Mouse (Mus musculus) hindbrain, embryonic 14.5 days (tissue): Measurements from ENCODE around the gene Sox15. TPM values are rescaled to one million over a fixed set of nuclear protein-coding genes. Genes with fewer than 3 reads are reported as not detected.
A peak's percentile ranks its signal among the peaks of the same experiment; 100 is the strongest.

ENCODE experiments used
- ATAC-seq: fragments of 200-750 bp; cut with Nextera tagmentation; 2 replicates; pipeline ENCODE4 v1.8.0; 2017; ENCODE audit warnings: moderate number of reproducible peaks, mild to moderate bottlenecking, moderate TSS enrichment, moderate library complexity; ENCODE audit not compliant: low FRiP score
- DNase-seq: peaks from one replicate; pipeline ENCODE4 v3.0.0-alpha.2; 2015; ENCODE audit warnings: low spot score
- H3K27ac ChIP-seq: fragments of 300-500 bp; sonication (generic); 2 replicates; pipeline ENCODE4 v1.5.1; 2014; ENCODE audit warnings: mild to moderate bottlenecking, moderate library complexity
- H3K27me3 ChIP-seq: fragments of 300-500 bp; sonication (generic); 2 replicates; pipeline ENCODE4 v1.6.1; 2014; ENCODE audit warnings: mild to moderate bottlenecking, low read length, mixed read lengths; ENCODE audit not compliant: control insufficient read depth, insufficient read depth
- H3K36me3 ChIP-seq: fragments of 300-500 bp; sonication (generic); replicated peaks from 2 replicates; pipeline ENCODE4 v1.6.1; 2014; ENCODE audit not compliant: control insufficient read depth, insufficient read depth
- H3K4me1 ChIP-seq: fragments of 300-500 bp; sonication (generic); replicated peaks from 2 replicates; pipeline ENCODE4 v1.6.1; 2014; ENCODE audit warnings: antibody characterized with exemption, low read length, mixed read lengths; ENCODE audit not compliant: control insufficient read depth, insufficient read depth
- H3K4me2 ChIP-seq: fragments of 300-500 bp; sonication (generic); replicated peaks from 2 replicates; pipeline ENCODE4 v1.6.1; 2014; ENCODE audit warnings: mild to moderate bottlenecking, moderate library complexity
- H3K4me3 ChIP-seq: fragments of 300-500 bp; sonication (generic); replicated peaks from 2 replicates; pipeline ENCODE4 v1.5.1; 2014; ENCODE audit warnings: mild to moderate bottlenecking, low read length
- H3K9ac ChIP-seq: fragments of 300-500 bp; sonication (generic); 2 replicates; pipeline ENCODE4 v1.6.1; 2014
- H3K9me3 ChIP-seq: fragments of 300-500 bp; sonication (generic); 2 replicates; pipeline ENCODE4 v1.6.1; 2016; ENCODE audit warnings: low read length; ENCODE audit not compliant: control insufficient read depth
- WGBS: fragments of 180-500 bp; shearing (Covaris S2); extraction: QIAGEN DNeasy Blood & Tissue Kit; methylation state at CpG from one replicate; pipeline ENCODE4 v1.1.7; 2014; 5-methylcytosine and 5-hydroxymethylcytosine counted together
- polyA plus RNA-seq: library from polyadenylated mRNA; unstranded; fragments of >200 nt; fragmentation: Nextera tagmentation; extraction: Ambion mirVana; gene quantifications from 2 replicates; pipeline ENCODE4 v1.2.1, GENCODE M21; 2014

The Sox15 gene
- polyA plus RNA-seq, 1 experiment from 2014 or later: not detected

GRCm38 (mm10) chr11:69632284-69633089 lies 22.6 kb upstream of the Sox15 start, which contains the start of gene Fxr2:
Gene Fxr2, plus strand, starts transcription at chr11:69632990.
- DNase-seq: peak; percentile 100
- ATAC-seq: peak; percentile 99
- under 1% methylated on average over 44 of the region's 56 CpGs for WGBS
- Histone ChIP-seq H3K9ac (peak within 1 kb of the TSS; percentile 97), H3K27ac (peak within 1 kb of the TSS; percentile 93), H3K9me3 (no peaks in the 10 kb centered on the region), H3K36me3 (peaks cover 7% of the 10 kb centered on the region; the same call in 1 of the 2 replicates), H3K27me3 (no peaks in the 10 kb centered on the region), H3K4me1 (peaks cover 29% of the 10 kb centered on the region), H3K4me3 (peak within 1 kb of the TSS; percentile 94), H3K4me2 (peak within 1 kb of the TSS; percentile 62)

- Histone ChIP-seq H3K36me3 (peaks cover 13% of the 10 kb centered on the region; the same call in 1 of the 2 replicates), H3K9me3 (no peaks in the 10 kb centered on the region), H3K27ac (peak overlapping the region; percentile 93), H3K4me2 (peak overlapping the region; percentile 62), H3K27me3 (no peaks in the 10 kb centered on the region), H3K4me3 (peak overlapping the region; percentile 94), H3K9ac (peak overlapping the region; percentile 97), H3K4me1 (peaks cover 29% of the 10 kb centered on the region)
- ATAC-seq (peak; percentile 43), DNase-seq (no peak)
- WGBS: 1% methylated on average over 46 of the region's 50 CpGs
These were observed 21.8 kb upstream of the Sox15 start for GRCm38 (mm10) chr11:69633128-69633866.

DNA sequence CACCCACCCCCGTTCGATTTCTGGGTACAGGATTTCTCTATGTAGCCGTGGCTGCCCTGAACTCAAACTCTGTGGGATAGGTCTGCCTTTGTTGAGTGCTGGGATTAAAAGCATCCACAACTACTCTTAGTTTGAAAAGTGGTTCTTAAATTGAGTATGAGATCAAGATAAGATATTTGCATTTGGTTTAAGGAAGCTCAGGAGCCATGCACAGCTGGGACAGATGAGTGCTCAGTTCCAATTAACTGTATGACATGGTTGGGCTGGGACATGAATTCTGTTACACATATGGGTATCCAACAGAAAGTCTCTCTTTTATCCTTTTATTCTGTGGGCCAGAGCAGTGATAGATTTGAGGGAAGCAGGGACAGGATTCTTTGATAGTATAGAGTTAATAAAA lies 19.6 kb upstream of the Sox15 start:
- WGBS: 93% methylated on average over 3 of the region's 3 CpGs
- H3K27me3 ChIP-seq: no peaks in the 10 kb centered on the region
- H3K4me3 ChIP-seq: no peak overlapping the region
- no peak overlapping the region for H3K9ac ChIP-seq
- peak overlapping the region; percentile 62; the same call in 1 of the 2 replicates for H3K4me2 ChIP-seq
- no peak for ATAC-seq
- peaks cover 30% of the 10 kb centered on the region for H3K36me3 ChIP-seq
- H3K27ac ChIP-seq: no peak overlapping the region
- H3K4me1 ChIP-seq: peaks cover 29% of the 10 kb centered on the region
- no peak for DNase-seq
- no peaks in the 10 kb centered on the region for H3K9me3 ChIP-seq

- Histone ChIP-seq H3K27me3 (no peaks in the 10 kb centered on the region), H3K4me3 (no peak overlapping the region), H3K36me3 (peaks cover 100% of the 10 kb centered on the region), H3K27ac (no peak overlapping the region), H3K4me2 (no peak overlapping the region), H3K9ac (no peak overlapping the region), H3K4me1 (no peaks in the 10 kb centered on the region), H3K9me3 (no peaks in the 10 kb centered on the region)
- WGBS: 97% methylated on average over 5 of the region's 5 CpGs
- ATAC-seq (no peak), DNase-seq (no peak)
These were observed 9.3 kb upstream of the Sox15 start for GRCm38 (mm10) chr11:69645860-69646259.

- Histone ChIP-seq H3K27ac (no peak overlapping the region), H3K4me1 (no peaks in the 10 kb centered on the region), H3K4me3 (no peak overlapping the region), H3K9ac (no peak overlapping the region), H3K4me2 (no peak overlapping the region), H3K36me3 (peaks cover 91% of the 10 kb centered on the region), H3K27me3 (no peaks in the 10 kb centered on the region), H3K9me3 (no peaks in the 10 kb centered on the region)
- DNase-seq: no peak
- 69% methylated on average over 5 of the region's 5 CpGs for WGBS
- ATAC-seq: no peak
These were observed 1.7 kb upstream of the Sox15 start for GRCm38 (mm10) chr11:69653399-69653798.

- Histone ChIP-seq H3K9ac (no peak overlapping the region), H3K27me3 (no peaks in the 10 kb centered on the region), H3K4me3 (no peak overlapping the region), H3K36me3 (peaks cover 90% of the 10 kb centered on the region), H3K4me2 (no peak overlapping the region), H3K27ac (no peak overlapping the region), H3K4me1 (no peaks in the 10 kb centered on the region), H3K9me3 (no peaks in the 10 kb centered on the region)
- DNase-seq (no peak), ATAC-seq (no peak)
- 48% methylated on average over 9 of the region's 9 CpGs for WGBS
These were observed 354 bp upstream of the Sox15 start for GRCm38 (mm10) chr11:69654760-69655159.

GRCm38 (mm10) chr11:69656065-69656455 lies 946 bp downstream of the Sox15 start:
- Histone ChIP-seq H3K4me3 (no peak overlapping the region), H3K9me3 (no peaks in the 10 kb centered on the region), H3K27me3 (no peaks in the 10 kb centered on the region), H3K36me3 (peaks cover 82% of the 10 kb centered on the region), H3K4me1 (no peaks in the 10 kb centered on the region), H3K9ac (no peak overlapping the region), H3K27ac (no peak overlapping the region), H3K4me2 (no peak overlapping the region)
- no peak for DNase-seq
- ATAC-seq: no peak
- WGBS: 90% methylated on average over 5 of the region's 5 CpGs

GRCm38 (mm10) chr11:69656617-69657461 lies 1.7 kb downstream of the Sox15 start:
- no peak for ATAC-seq

More at GRCm38 (mm10) chr11:69656617-69657461, 1.7 kb downstream of the Sox15 start:
- Histone ChIP-seq H3K4me3 (no peak overlapping the region), H3K36me3 (peaks cover 74% of the 10 kb centered on the region), H3K9me3 (no peaks in the 10 kb centered on the region), H3K27ac (no peak overlapping the region), H3K9ac (no peak overlapping the region), H3K27me3 (no peaks in the 10 kb centered on the region), H3K4me2 (no peak overlapping the region), H3K4me1 (peaks cover 7% of the 10 kb centered on the region; the same call in 1 of the 2 replicates)
- peak; percentile 82 for DNase-seq
- WGBS: 83% methylated on average over 10 of the region's 10 CpGs
